Mouse (Mus musculus) kidney, adult 18-20 months (tissue): ENCODE data around the gene Krtap10-10.
A peak's percentile ranks its signal among the peaks of the same experiment; 100 is the strongest.

Source experiments
- DNase-seq: peaks from one replicate; pipeline ENCODE4 v3.0.0; 2021

Gene Krtap10-10

DNA sequence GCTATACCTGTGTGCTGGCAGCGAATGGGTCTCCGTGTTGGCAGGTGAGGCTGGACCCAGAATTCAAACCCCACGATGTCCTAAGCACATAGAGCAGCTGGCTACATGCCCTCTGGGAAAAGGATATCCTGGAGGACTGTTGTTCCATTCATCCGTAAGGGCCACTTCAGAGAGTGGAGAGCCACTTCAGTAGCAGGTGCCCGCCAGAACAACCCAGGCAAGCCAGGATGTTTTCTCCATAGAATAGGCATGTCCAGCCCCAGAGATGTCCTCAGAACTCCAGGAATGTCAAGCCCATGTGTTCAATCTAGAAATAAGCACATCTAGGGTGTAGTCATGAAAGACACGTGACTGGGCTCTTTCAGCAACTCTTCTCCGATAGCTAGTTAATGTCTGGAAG lies 33.9 kb downstream of the Krtap10-10 start:
- no peak for DNase-seq

DNA sequence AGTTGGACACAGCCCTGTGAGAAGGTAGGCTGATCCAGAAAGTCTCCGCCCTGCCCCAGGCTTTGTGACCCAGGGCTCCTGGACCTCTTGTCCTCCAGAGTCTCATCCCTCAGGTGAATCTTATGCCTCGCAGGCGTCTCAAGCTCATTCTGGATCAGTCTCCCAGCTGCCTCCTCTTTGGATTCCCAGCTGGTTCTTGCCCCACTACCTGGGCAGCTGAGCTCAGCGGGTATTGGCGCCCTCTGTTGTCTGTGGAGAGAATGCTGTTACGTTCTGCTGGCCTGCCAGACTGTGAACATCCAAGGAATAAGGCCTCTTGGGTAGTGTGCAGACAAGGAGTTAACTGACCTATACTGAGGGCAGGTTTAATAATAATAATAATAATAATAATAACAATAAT lies 43.2 kb downstream of the Krtap10-10 start:
- peak; percentile 48 for DNase-seq

DNA sequence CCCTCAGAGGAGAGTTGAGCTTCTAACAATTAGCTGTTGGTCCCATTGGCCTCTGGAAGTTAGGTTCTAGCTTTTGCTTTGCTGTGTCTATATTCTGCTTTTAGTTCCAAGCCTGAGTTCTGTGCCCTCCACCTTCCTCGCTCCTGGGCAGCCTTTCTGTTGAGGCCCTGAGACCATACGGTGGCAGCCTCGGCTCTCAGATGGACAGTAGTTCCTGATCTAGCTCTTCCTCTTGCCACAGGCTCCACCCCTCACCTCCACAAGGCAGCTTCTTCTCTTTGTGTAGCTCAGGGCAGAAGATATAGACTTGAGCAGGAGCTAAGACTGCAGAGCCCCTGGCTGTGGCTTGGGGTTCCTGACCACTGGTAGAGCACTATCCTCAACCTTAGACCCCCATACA lies 44.6 kb downstream of the Krtap10-10 start:
- DNase-seq: no peak

DNA sequence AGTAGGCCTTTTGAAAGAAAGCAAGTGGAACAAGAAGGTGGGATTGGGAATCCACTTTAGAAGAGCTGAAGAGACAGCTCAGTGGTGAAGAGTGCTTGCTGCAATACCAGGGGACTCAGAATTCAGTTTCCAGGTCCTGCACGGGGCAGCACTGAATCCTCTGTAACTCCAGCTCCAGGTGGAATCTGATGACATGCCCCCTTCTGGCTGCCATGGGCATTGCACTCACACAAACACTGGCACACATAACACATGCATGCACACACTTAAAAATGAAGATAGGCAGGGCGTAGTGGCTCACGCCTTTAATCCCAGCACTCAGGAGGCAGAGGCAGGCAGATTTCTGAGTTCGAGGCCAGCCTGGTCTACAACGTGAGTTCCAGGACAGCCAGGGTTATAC lies 46.8 kb downstream of the Krtap10-10 start:
- DNase-seq: no peak

DNA sequence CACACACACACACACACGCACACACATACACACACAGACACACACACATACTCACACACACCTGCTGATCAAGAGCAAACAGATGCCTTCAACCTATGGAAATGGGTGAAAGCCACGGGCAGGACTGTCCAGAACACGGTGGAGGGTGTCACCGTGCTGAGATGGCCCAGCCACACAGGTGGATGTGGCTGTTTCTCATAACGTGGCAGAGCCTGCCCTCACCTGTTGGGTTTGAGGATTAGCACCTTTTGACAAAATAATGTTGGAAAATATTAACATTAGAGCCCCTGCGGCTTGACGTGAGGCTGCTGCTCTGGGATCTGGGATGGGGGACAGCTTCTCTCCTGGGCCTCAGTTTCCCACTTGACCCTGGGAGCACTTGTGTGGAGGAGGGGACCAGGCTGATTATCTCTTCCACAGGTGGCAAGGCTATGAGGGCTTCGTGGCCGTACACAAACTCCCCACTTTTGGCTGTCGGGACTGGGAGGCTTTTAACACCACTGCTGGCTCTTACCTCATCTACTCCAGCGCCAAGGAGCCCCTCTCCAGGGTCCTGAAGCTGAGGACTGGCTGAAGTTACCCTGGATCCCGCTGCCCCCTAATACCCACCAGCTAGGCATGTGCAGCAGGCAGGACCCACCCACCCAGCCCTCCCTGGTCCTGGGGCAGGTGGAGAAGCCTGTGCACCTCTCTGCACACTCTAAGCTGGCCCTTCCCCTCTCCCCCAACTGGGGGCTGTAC lies 50.4 kb downstream of the Krtap10-10 start:
- no peak for DNase-seq
